Mouse (Mus musculus): ENCODE data around the gene Prss46. TPM values are rescaled to one million over a fixed set of nuclear protein-coding genes. Genes with fewer than 3 reads are reported as not detected.
A peak's percentile ranks its signal among the peaks of the same experiment; 100 is the strongest.

Gene Prss46
- polyA plus RNA-seq, 1 experiment = not detected

GRCm38 (mm10) chr9:110877888-110878287 is 33.6 kb downstream of the Prss46 start:
- Histone ChIP-seq H3K4me1 (ENCODE audit: control insufficient read depth, insufficient read depth, low read length) (peaks cover 2% of the 10 kb centered on the region; the same call in 1 of the 2 replicates), H3K27ac (ENCODE audit: insufficient read depth, low read length) (no peak overlapping the region), H3K4me3 (ENCODE audit: insufficient read depth, low read length) (no peak overlapping the region)
- TF ChIP-seq POLR2A (IDR thresholded peaks at IDR 0.05; ENCODE audit: extremely low read depth, insufficient read depth, low read length) (no peak), CTCF (IDR thresholded peaks at IDR 0.05; ENCODE audit: extremely low read depth, insufficient read depth, low read length) (no peak)

- TF ChIP-seq POLR2A (IDR thresholded peaks at IDR 0.05; ENCODE audit: extremely low read depth, insufficient read depth, low read length) (0 out of 2 replicates have a peak, but pooled peaks have one; percentile 23), CTCF (IDR thresholded peaks at IDR 0.05; ENCODE audit: extremely low read depth, insufficient read depth, low read length) (no peak)
- peaks cover 2% of the 10 kb centered on the region; the same call in 1 of the 2 replicates for H3K4me1 ChIP-seq (ENCODE audit: control insufficient read depth, insufficient read depth, low read length)
- peak within 1 kb of the TSS; percentile 88 for H3K27ac ChIP-seq (ENCODE audit: insufficient read depth, low read length)
- H3K4me3 ChIP-seq (ENCODE audit: insufficient read depth, low read length) = peak within 1 kb of the TSS; percentile 41
Observed at GRCm38 (mm10) chr9:110879191-110879920, 35.0 kb downstream of the Prss46 start, which contains the start of gene Als2cl. Gene Als2cl (plus strand): TSS chr9:110879870.

- TF ChIP-seq POLR2A (IDR thresholded peaks at IDR 0.05; ENCODE audit: extremely low read depth, insufficient read depth, low read length) (peak; percentile 59), CTCF (IDR thresholded peaks at IDR 0.05; ENCODE audit: extremely low read depth, insufficient read depth, low read length) (no peak)
- peak within 1 kb of the TSS; percentile 88 for H3K27ac ChIP-seq (ENCODE audit: insufficient read depth, low read length)
- peaks cover 2% of the 10 kb centered on the region; the same call in 1 of the 2 replicates for H3K4me1 ChIP-seq (ENCODE audit: control insufficient read depth, insufficient read depth, low read length)
- H3K4me3 ChIP-seq (ENCODE audit: insufficient read depth, low read length) = peak within 1 kb of the TSS; percentile 41
Observed at GRCm38 (mm10) chr9:110879998-110880561, 35.8 kb downstream of the Prss46 start, which contains the start of gene Tmie. Gene Tmie (minus strand): TSS chr9:110880113.

GRCm38 (mm10) chr9:110880772-110881171 is 36.5 kb downstream of the Prss46 start:
- Histone ChIP-seq H3K27ac (ENCODE audit: insufficient read depth, low read length) (no peak overlapping the region), H3K4me3 (ENCODE audit: insufficient read depth, low read length) (peak overlapping the region; percentile 41), H3K4me1 (ENCODE audit: control insufficient read depth, insufficient read depth, low read length) (peaks cover 2% of the 10 kb centered on the region; the same call in 1 of the 2 replicates)
- no peak for TF ChIP-seq CTCF (IDR thresholded peaks at IDR 0.05; ENCODE audit: extremely low read depth, insufficient read depth, low read length)
- no peak for TF ChIP-seq POLR2A (IDR thresholded peaks at IDR 0.05; ENCODE audit: extremely low read depth, insufficient read depth, low read length)

GRCm38 (mm10) chr9:110881953-110882352 is 37.6 kb downstream of the Prss46 start:
- H3K27ac ChIP-seq (ENCODE audit: insufficient read depth, low read length) = no peak overlapping the region
- TF ChIP-seq CTCF (IDR thresholded peaks at IDR 0.05; ENCODE audit: extremely low read depth, insufficient read depth, low read length) = no peak
- TF ChIP-seq POLR2A (IDR thresholded peaks at IDR 0.05; ENCODE audit: extremely low read depth, insufficient read depth, low read length) = no peak
- H3K4me3 ChIP-seq (ENCODE audit: insufficient read depth, low read length) = no peak overlapping the region
- peaks cover 2% of the 10 kb centered on the region; the same call in 1 of the 2 replicates for H3K4me1 ChIP-seq (ENCODE audit: control insufficient read depth, insufficient read depth, low read length)

- no peak overlapping the region for H3K27ac ChIP-seq (ENCODE audit: insufficient read depth, low read length)
- H3K4me1 ChIP-seq (ENCODE audit: control insufficient read depth, insufficient read depth, low read length) = no peaks in the 10 kb centered on the region
- no peak for TF ChIP-seq POLR2A (IDR thresholded peaks at IDR 0.05; ENCODE audit: extremely low read depth, insufficient read depth, low read length)
- TF ChIP-seq CTCF (IDR thresholded peaks at IDR 0.05; ENCODE audit: extremely low read depth, insufficient read depth, low read length) = no peak
- no peak overlapping the region for H3K4me3 ChIP-seq (ENCODE audit: insufficient read depth, low read length)
Observed at GRCm38 (mm10) chr9:110887388-110888303, 43.3 kb downstream of the Prss46 start.

- no peak overlapping the region for H3K27ac ChIP-seq (ENCODE audit: insufficient read depth, low read length)
- H3K4me3 ChIP-seq (ENCODE audit: insufficient read depth, low read length) = no peak overlapping the region
- no peak for TF ChIP-seq POLR2A (IDR thresholded peaks at IDR 0.05; ENCODE audit: extremely low read depth, insufficient read depth, low read length)
- no peak for TF ChIP-seq CTCF (IDR thresholded peaks at IDR 0.05; ENCODE audit: extremely low read depth, insufficient read depth, low read length)
- H3K4me1 ChIP-seq (ENCODE audit: control insufficient read depth, insufficient read depth, low read length) = no peaks in the 10 kb centered on the region
Observed at GRCm38 (mm10) chr9:110888935-110889334, 44.6 kb downstream of the Prss46 start.

GRCm38 (mm10) chr9:110890026-110890783 is 45.9 kb downstream of the Prss46 start:
- Histone ChIP-seq H3K27ac (ENCODE audit: insufficient read depth, low read length) (no peak overlapping the region), H3K4me3 (ENCODE audit: insufficient read depth, low read length) (no peak overlapping the region), H3K4me1 (ENCODE audit: control insufficient read depth, insufficient read depth, low read length) (no peaks in the 10 kb centered on the region)
- TF ChIP-seq CTCF (IDR thresholded peaks at IDR 0.05; ENCODE audit: extremely low read depth, insufficient read depth, low read length) = peak; percentile 26; the same call in 1 of the 2 replicates
- no peak for TF ChIP-seq POLR2A (IDR thresholded peaks at IDR 0.05; ENCODE audit: extremely low read depth, insufficient read depth, low read length)
